Mouse (Mus musculus) ES-E14 (cell line): Measurements from ENCODE around the gene Hist2h3b. TPM values are rescaled to one million over a fixed set of nuclear protein-coding genes. Genes with fewer than 3 reads are reported as not detected.
A peak's percentile ranks its signal among the peaks of the same experiment; 100 is the strongest.
"Not testable (repeated sequence)": the region's sequence is repeated elsewhere in the genome, so short reads cannot be mapped to it uniquely, and the experiment has no call there.

Experiments
- DNase-seq: peaks from one replicate; pipeline ENCODE4 v3.0.0-alpha.2; 2013; ENCODE audit warnings: low read depth, low spot score
- H3K27ac ChIP-seq: 2 replicates; pipeline ENCODE4 v1.5.1; 2012; ENCODE audit warnings: low read depth, mild to moderate bottlenecking, low read length, moderate library complexity, mixed read lengths; ENCODE audit not compliant: poor library complexity, insufficient read depth, severe bottlenecking
- H3K36me3 ChIP-seq: 2 replicates; pipeline ENCODE4 v1.6.1; 2012; ENCODE audit warnings: mild to moderate bottlenecking, low read length, moderate library complexity, mixed read lengths; ENCODE audit not compliant: control insufficient read depth, poor library complexity, insufficient read depth, severe bottlenecking
- H3K4me1 ChIP-seq, 2 experiments: fragments of 150-350 bp in 1 of 2; sonication (generic) in 1 of 2; 2 replicates each; pipeline ENCODE4 v1.6.1; 2012; ENCODE audit warnings: low read length in 2 of 2, mild to moderate bottlenecking in 1 of 2, mixed read lengths in 1 of 2; ENCODE audit not compliant: control insufficient read depth in 2 of 2, insufficient read depth in 2 of 2, poor library complexity in 1 of 2
- H3K4me3 ChIP-seq, 2 experiments: fragments of 150-350 bp in 1 of 2; sonication (generic) in 1 of 2; 2 replicates each; pipeline ENCODE4 v1.5.1; 2012; ENCODE audit warnings: low read length in 2 of 2, low read depth in 1 of 2, mild to moderate bottlenecking in 1 of 2, mixed read lengths in 1 of 2; ENCODE audit not compliant: insufficient read depth in 1 of 2, poor library complexity in 1 of 2, severe bottlenecking in 1 of 2
- H3K9ac ChIP-seq: 2 replicates; pipeline ENCODE4 v1.6.1; 2012; ENCODE audit warnings: low read depth, mild to moderate bottlenecking, low read length, mixed read lengths; ENCODE audit not compliant: poor library complexity, insufficient read depth, severe bottlenecking
- H3K9me3 ChIP-seq: fragments of 150-350 bp; sonication (generic); 2 replicates; pipeline ENCODE4 v1.6.1; 2012; ENCODE audit warnings: low read depth, mild to moderate bottlenecking, low read length; ENCODE audit not compliant: control insufficient read depth, insufficient read depth
- CHD2 ChIP-seq: IDR thresholded peaks from 2 replicates; pipeline ENCODE4 v1.6.1; 2014; ENCODE audit warnings: mild to moderate bottlenecking, low read depth, low read length, inconsistent platforms
- HCFC1 ChIP-seq: IDR thresholded peaks from 2 replicates; pipeline ENCODE4 v1.6.1; 2012; ENCODE audit warnings: low read length, inconsistent platforms, borderline replicate concordance; ENCODE audit not compliant: insufficient read depth
- MAFK ChIP-seq: IDR thresholded peaks from 2 replicates; pipeline ENCODE4 v1.6.1; 2014; ENCODE audit warnings: mild to moderate bottlenecking, low read depth, low read length, inconsistent platforms; ENCODE audit not compliant: insufficient read depth
- ZC3H11A ChIP-seq: IDR thresholded peaks from 2 replicates; pipeline ENCODE4 v1.6.1; 2012; ENCODE audit warnings: low read depth, mild to moderate bottlenecking, inconsistent platforms, low read length, borderline replicate concordance
- ZNF384 ChIP-seq: IDR thresholded peaks from 2 replicates; pipeline ENCODE4 v1.6.1; 2012; ENCODE audit warnings: low read depth, low read length, inconsistent platforms
- in situ Hi-C, 2 experiments: fragments of 600-800 bp; cut with MboI; formaldehyde crosslinking; loops; one replicate each; pipeline ENCODE4 v1.15.1; 2025; ENCODE audit warnings: low sequenced_read_pairs in 2 of 2, inconsistent platforms in 1 of 2; ENCODE audit not compliant: unreplicated experiment in 2 of 2
- total RNA-seq: library from RNA; depleted of rRNA; stranded (reverse); fragments of 300-350 nt; gene quantifications from 2 replicates; pipeline ENCODE4 v1.2.3, GENCODE M21; 2012

The Hist2h3b gene
- total RNA-seq, 1 experiment = 806 TPM

GRCm38 (mm10) chr3:96237904-96238511 is 30.4 kb upstream of the Hist2h3b start:
- DNase-seq = no peak
- in situ Hi-C loops = no loop called here
- TF ChIP-seq ZC3H11A = no peak
- no peak for TF ChIP-seq MAFK
- H3K9ac ChIP-seq = peak overlapping the region; percentile 89
- peaks cover 3 to 9% of the 10 kb centered on the region in 2 experiments; a peak in 3 of 4 replicates for H3K4me1 ChIP-seq
- H3K36me3 ChIP-seq = no peaks in the 10 kb centered on the region
- H3K9me3 ChIP-seq = no peaks in the 10 kb centered on the region
- peak overlapping the region; percentile 74 to 81 for H3K4me3 ChIP-seq
- peak overlapping the region; percentile 91 for H3K27ac ChIP-seq

GRCm38 (mm10) chr3:96238954-96239793 is 29.3 kb upstream of the Hist2h3b start, which contains the start of gene Hist2h3c2:
TSS of gene Hist2h3c2 (minus strand) at chr3:96239127.
- H3K9me3 ChIP-seq, in situ Hi-C loops, DNase-seq: not testable (repeated sequence)

GRCm38 (mm10) chr3:96239949-96240798 is 28.3 kb upstream of the Hist2h3b start, which contains the start of gene Hist2h2aa2:
TSS of gene Hist2h2aa2 (minus strand) at chr3:96240276.
- Histone ChIP-seq H3K4me3 (peak within 1 kb of the TSS; percentile 67 to 73), H3K9ac (peak within 1 kb of the TSS; percentile 94), H3K4me1 (peaks cover 6 to 17% of the 10 kb centered on the region in 2 experiments), H3K27ac (peak within 1 kb of the TSS; percentile 97)
- H3K9me3 ChIP-seq, DNase-seq, in situ Hi-C loops, H3K36me3 ChIP-seq: not testable (repeated sequence)

More at GRCm38 (mm10) chr3:96238954-96239793, 29.3 kb upstream of the Hist2h3b start, which contains the start of gene Hist2h3c2:
- H3K4me1 ChIP-seq = peaks cover 6 to 15% of the 10 kb centered on the region in 2 experiments
- H3K27ac ChIP-seq = peak within 1 kb of the TSS; percentile 97
- H3K4me3 ChIP-seq = peak within 1 kb of the TSS; percentile 74 to 81
- not testable (repeated sequence) for H3K36me3 ChIP-seq
- H3K9ac ChIP-seq = peak within 1 kb of the TSS; percentile 94

DNA sequence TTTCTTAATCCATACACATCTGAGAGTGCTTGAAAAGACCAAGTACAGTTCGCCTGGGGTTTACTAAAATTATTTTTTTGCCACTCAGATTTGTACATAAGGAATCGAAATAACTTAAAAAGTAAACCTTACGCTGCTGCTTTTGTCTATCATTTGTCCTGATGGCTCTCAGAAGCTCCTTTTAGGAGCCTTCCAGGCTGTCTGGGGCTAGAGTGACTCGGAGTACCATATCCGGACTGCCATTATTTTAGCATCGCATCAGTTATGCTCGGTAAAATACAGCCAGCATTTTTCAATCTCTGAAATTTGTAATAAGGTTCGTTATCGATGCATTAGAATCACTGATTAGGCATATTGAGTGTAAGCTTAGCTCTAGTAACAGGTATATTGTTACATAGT is 27.7 kb upstream of the Hist2h3b start:
- DNase-seq = no peak
- in situ Hi-C loops = no loop called here
- TF ChIP-seq HCFC1 (no peak), ZC3H11A (no peak), CHD2 (no peak), MAFK (no peak), ZNF384 (no peak)
- Histone ChIP-seq H3K9me3 (no peaks in the 10 kb centered on the region), H3K9ac (peak overlapping the region; percentile 75; the same call in 1 of the 2 replicates), H3K27ac (peak overlapping the region; percentile 48; the same call in 1 of the 2 replicates), H3K4me1 (peaks cover 6 to 17% of the 10 kb centered on the region in 2 experiments), H3K4me3 (peak overlapping the region in 1 of 2 experiments; percentile 52; a peak in 3 of 4 replicates), H3K36me3 (no peaks in the 10 kb centered on the region)
